Comparison of ENCODE assay signal across 8 mouse cellular contexts in genomic region chr15:27808596-27809276, GRCm38 (mm10).
DNase-seq lines count a peak whose midpoint lies in the region; ATAC-seq lines count a peak whose summit lies in the region.

No protein-coding gene starts in this region.

- intact Hi-C loops in left cerebral cortex, postnatal 4 days (cut with DNase I) = no loop called here

- DNase-seq in cerebellum, postnatal 10 days = peak; percentile 49 to 67
- DNase-seq in cerebellum, postnatal 36 days = no peak
- peak; percentile 70 for DNase-seq in right cerebral cortex, adult 18-20 months
- DNase-seq in right cerebral cortex, postnatal 25 days = no peak
- peak; percentile 65 for DNase-seq in heart, postnatal 4 days
- DNase-seq in left cerebral cortex, postnatal 4 days = peak; percentile 59
- peak; percentile 62 for DNase-seq in right cerebral cortex, postnatal 4 days

- ATAC-seq in granulocyte monocyte progenitor cell, adult 5-6 weeks (replicated peaks; ENCODE audit: poor library complexity, severe bottlenecking) = no peak

Comparison
In these comparisons a context has a peak if more than half of its experiments do, and no peak if none do; other contexts are left out.
1. DNase-seq: peak in cerebellum, postnatal 10 days (2 of 2), right cerebral cortex, adult 18-20 months (single experiment), heart, postnatal 4 days (single experiment), left cerebral cortex, postnatal 4 days (single experiment) and right cerebral cortex, postnatal 4 days (single experiment); none in cerebellum, postnatal 36 days (0 of 2) and right cerebral cortex, postnatal 25 days (single experiment).